Mouse (Mus musculus) heart, adult 18-20 months (tissue): ENCODE data around the gene Tln2. TPM values are rescaled to one million over a fixed set of nuclear protein-coding genes. Genes with fewer than 3 reads are reported as not detected.

ENCODE experiments used
- DNase-seq, 2 experiments: peaks; one replicate each; pipeline ENCODE4 v3.0.0; 2021 to 2022; ENCODE audit warnings: mixed read lengths in 1 of 2
- total RNA-seq, 2 experiments: library from RNA; stranded (reverse); gene quantifications; 2 replicates each; pipeline ENCODE4 v1.2.3; 2021

Tln2 gene
- total RNA-seq, 2 experiments from 2014 or later = 73.7 to 80.4 TPM

DNA sequence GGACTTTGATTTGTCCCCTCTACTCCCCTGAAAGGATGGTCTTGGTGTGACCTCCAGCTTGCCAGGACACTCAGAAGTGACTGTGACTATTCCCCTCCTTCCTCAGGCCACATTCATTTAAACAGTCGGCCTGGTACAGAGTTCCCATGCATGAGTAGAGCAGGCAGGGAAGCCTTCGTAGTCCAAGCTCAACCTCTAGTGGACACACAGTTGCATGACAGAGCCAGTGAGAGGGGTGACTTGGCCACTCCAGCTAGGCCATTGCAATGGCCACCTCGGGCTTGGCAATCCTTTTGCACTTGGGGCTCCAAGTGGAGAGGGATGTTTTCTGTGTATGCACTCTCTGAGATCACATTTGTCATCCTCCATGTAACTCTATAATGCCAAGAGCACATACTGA is 285.2 kb downstream of the Tln2 start:
- peak in 1 of 2 experiments; percentile 24 for DNase-seq

DNA sequence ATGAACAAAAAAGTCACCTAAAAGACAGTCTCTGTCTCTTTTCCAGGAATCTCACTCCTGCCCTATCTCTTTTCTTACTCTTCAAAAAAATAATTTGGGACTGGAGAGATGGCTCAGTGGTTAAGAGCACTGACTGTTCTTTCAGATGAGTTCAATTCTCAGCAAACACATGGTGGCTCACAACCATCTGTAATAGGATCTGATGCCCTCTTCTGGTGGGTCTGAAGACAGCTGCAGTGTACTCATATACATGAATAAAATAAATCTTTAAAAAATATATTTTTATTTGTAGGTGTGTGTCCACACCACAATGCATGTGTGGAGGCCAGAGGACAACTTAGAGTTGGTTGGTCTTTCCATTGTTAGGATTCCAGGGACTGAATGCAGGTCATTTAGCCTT is 286.1 kb downstream of the Tln2 start:
- DNase-seq = no peak

DNA sequence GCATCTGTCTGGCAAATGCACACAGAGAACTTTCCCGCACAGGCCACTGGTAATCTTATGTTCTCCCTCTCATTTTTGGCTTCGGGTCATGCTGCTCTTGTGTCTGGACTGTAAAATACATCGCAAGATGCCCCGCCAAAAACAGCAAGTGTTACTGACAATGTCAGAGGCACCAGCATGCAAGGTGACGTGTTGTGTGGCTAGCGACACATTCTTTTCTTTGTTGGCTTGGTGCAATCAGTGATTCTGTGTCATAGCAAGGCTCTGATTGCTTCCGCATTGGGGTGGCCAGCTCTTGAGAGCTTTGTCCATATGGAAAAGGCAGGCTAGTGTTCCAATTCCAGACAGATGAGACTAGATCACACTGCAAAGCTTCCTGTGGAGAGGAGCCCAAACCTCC is 288.8 kb downstream of the Tln2 start:
- peak in 1 of 2 experiments; percentile 18 for DNase-seq

DNA sequence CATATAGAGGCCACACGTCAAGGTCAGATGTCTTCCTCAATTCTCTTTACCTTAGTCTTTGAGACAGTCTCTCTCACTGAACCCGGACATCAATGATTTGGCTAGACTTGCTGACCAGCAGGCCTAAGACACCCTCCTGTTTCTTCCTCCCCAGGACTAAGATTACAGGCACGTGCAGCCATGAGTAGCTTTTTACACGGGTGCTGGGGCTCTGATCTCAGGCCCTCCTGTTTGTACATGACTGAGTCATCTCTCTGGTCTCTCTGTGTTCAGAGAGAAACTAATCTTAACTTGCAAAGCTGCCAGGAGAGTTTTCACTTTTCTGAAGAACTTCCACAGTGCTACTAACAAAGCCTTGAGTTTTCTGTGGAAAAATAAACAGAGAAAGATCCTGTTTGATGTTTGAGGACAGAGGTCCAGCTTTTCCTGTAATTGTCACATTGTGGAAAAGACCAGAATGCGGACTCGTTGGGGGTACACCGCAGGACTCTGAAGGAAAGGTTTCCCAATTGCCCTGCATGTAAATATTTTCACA is 289.4 kb downstream of the Tln2 start:
- no peak for DNase-seq

DNA sequence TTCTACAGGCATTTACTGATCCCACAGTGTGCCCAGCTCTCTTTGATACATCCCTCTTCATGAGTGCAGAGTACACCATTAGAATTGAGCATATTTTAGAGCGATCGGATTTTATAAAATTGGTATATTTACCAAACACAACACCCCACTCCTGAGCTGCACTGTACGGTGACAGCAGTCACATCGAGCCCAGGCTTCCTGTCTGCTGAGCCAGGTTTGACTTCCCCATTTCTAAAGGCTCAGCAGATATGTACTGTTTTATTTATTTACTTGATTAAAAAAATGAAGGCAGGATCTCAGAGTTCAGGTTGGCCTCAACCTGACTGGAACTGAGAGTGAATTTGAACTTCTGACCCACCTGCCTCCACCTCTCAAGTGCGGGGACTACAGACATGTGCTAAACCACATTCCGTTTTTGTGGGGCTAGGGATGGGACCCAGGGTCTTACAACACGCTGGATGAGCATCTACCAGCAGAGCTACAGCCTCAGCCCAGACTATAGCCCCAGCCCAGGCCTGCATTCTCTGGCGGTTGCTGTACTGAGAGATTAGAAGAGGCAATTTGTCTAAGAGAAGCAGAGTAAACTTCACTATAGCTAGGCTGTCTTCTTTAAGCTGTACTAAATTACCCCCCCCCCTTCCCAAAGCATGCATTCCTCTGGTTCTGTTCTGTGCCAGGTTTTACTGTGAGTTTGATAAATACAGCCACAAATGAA is 292.1 kb downstream of the Tln2 start:
- DNase-seq = no peak

DNA sequence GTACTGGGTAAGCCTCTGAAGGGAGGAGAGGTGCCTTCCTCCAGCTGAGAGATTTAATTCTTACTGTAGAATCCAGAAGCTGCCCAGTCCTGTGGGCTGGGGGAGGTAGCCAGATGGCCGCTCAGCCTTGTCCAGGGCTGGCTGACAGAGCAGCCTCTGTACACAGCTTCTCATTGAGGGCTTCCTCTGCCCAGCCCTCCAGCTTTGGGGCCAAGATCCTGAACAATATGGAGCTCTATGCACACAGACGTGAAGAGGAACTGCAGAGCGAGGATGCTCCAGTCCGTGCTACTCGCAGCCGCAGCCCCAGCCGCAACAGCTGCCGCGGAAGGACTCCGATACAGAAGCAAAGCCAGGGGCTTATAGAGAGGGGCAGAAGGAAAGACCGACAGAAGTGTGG is 294.0 kb downstream of the Tln2 start:
- DNase-seq = no peak

DNA sequence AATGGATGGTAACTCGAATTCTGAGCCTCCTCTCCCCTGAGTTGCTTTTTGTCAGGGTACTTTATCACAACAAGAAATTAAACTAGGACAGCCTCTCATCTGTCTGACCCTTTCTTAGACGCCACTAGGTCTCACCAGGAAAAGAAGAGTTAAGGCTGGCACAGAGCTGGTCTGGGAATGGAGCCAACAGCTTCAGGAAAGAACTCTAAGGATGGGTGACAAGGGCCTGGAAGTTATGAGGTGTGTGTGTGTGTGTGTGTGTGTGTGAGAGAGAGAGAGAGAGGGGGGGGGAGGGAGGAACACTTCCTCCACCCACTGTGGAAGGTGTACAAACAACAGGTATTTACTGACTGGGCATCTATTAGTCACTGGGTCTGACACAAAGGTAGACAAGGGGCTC is 294.6 kb downstream of the Tln2 start:
- peak in 1 of 2 experiments; percentile 15 for DNase-seq

DNA sequence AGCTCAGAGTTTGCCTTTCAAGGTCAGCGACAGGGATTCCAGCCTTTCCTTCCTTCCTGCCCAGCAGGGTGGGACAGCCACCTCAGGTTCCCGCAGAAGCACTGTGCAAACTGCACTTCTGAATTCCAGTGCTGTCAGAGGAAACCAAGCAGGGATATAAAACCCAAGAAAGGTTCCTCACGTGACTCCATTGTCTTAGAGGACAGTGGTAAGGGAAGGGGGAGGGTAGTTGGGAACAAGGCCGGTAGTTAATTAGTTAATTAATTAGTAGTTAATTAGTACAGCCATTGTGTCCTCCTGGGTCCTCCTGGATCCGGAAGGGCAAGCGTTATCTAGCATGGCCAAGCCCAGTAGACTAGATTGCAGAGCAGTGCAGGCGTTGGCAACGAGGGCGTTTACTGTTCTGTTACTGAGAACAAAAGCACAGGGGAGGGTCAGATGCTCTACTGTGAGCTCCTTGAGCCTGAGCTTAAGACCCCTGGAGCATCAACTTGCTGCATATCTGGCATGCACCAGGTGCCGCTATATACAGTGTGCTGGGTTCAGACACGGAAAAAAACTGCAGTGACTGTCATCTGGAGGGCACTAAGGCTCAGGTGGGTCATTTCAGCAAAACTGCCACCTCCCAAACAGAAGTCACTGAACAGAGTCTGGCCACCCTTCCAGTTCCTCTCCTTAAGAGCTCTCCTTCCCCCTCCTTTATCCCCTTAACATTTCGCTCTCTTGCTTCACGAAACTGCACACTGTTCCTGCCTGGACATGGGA is 298.5 kb downstream of the Tln2 start:
- DNase-seq = peak; percentile 14 to 56

DNA sequence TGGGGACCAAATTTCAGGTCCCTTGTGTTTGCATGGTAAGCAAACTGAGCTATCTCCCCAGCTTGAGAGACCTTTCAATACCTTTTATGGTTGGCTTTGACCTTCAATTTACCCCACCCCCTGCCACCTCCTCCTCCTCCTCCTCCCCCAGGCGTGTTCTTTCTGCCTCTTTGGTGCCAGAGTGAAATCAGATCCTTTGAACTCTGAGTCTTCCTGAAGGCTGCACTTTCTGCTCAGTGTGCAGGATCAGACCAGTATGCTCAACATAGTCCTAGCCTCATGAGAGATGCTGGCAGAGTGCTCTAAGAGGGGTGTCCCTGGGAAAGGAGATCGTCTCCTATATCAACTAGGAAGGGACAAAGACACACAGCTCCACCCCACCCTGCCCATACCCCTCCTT is 309.4 kb downstream of the Tln2 start:
- no peak for DNase-seq

DNA sequence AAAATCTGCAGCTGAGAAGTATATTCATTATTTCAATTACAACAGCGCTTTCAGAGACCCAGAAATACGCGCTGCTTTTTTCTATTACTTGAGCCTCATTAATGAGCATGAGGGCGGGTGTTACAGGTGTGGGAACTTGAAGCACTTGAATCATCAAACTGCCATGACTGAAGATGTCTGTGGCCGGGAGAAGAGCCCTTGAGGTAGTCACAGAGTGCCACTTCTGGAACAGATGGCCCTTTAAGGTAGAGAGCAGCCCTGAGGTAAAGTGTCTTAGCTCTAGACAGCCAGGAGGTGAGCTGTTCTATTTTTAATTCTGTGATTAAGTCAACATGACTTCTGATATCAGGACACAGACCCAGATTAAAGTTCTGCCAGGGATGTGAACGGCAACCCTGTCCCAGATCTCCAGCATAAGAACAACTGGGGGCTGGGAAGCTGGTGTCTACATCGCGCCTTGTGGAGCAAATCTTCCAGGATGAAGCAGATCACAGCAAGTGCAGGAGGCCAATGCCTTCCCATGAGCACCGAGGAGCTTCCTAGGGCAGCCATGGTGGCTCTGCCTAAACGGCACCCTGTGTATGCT is 312.0 kb downstream of the Tln2 start:
- peak; percentile 27 to 55 for DNase-seq

DNA sequence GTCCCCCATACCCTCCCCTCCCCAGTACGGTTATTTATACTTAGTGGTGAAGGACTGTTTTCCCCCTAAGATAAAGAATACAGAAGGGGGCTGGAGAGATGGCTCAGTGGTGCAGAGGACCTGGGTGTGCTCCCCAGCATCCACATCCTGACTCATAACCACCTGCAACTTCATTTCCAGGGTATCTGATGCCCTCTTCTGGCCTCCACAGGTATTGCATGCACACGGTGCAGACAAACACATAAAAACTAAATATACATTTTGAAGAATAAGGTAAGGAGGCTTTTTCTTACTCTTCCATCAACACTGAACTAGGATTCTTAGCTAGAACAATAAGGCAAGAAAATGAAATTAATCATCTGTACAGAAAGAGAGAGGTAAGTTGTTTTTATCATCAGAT is 314.2 kb downstream of the Tln2 start:
- no peak for DNase-seq

DNA sequence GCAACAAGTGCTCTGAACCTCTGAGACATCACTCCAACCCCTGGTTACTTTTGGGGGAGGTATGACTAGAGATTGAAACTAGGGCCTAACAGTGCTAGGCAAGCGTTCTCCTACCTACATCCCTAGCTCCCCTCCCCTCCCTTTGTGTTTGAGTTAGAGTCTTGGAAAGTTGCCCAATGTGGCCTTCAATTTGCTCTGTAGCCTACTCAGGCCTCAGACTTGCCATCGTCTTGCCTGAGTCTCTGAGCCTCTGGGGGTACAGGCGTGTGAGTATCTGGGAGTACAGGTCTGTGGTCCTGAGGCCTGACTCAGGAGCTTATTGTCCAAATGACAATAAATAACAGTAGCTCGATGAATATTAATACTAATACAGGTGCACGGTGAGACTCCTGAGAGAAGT is 317.8 kb downstream of the Tln2 start:
- no peak for DNase-seq

DNA sequence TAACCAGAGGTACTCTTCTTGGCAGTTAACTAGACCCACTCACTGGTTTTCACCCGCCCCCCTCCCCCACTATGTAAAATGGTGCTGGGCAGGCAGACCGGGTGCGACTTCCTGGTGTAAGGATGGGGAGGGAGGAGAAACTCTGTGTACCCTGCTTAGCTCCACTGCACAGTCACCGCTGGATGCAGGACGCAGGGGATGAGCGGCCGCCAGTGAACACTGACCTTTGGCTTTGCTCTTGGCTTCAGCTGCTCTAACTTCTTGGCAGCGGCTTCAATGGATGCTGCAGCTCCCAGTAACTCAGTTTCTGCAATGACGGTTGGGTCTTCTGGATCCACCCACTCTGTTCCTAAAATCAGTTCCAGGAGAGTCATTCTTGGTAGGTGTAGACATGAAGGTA is 319.0 kb downstream of the Tln2 start:
- DNase-seq = peak; percentile 71 to 78

DNA sequence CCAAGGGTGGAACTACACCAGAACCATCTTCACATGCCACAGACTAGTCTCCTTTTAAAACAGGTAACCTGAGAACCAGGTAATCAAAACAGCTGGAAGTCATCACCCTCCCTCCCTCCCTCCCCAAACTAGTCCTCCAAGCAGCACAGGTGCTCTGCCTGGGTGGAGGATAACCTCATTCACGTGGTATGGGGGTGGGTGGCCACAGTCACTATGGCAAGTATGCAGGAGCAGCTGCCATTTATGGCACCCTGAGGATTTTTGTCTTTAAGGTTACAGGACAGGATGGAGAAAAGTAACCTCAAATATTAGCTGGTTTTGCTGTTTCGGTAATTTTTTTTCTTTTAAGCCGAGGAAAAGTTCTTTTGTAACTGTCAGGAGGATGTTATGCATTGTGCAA is 322.5 kb downstream of the Tln2 start:
- DNase-seq = no peak

DNA sequence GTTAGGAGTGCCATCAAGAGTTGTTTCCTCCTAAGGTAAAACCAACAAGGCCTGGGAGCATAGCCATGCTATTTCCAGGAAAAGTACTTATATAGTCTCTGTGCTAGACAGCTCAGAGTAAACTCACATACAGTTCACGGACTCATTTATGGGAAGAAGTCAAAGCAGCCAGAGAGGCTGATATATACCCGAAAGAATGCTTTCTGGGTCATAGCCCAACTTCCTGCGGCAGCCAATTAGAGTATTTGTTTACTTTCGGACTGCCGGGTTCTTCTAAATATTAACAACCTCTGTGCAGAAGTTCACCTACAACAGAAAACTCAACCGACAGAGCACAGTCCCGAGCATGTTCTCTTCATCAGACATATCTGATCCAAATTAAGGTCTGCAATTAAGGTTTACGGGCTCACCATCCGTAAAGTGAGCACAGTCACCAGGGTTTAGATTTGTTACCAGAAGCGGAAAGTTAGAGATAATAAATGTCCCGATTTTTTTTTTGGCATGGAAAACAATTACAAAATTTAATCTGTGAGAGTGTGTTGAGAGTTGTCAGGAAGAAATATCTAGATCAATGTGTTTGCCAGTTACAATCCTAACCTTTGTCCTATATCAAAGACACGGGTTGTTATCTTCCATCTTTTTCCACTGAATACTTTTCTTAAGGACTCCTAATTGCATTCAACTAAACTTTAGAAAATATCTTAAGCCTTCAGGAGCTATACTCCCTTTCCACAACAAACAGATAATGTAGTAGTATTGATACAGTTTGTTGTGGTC is 323.9 kb downstream of the Tln2 start:
- no peak for DNase-seq

DNA sequence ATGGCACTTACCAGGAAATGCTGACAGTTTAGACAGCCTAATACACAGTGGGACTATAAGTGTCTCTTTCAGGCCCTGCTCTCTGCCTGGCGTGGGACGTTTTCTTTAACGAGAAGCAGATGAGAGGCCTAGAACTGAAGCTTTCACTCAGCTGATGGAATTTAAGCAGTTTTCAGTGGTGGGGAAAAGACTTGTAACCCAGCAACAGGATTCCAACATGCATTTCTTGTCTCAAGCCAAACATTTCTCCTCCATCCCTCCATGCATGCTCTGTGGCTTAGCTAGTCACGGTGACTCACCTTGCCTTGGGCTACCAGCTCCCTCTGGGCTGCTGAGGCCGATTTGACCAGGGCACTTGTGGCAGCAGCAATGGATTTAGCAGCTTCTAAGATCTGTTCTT is 330.5 kb downstream of the Tln2 start:
- DNase-seq = no peak

DNA sequence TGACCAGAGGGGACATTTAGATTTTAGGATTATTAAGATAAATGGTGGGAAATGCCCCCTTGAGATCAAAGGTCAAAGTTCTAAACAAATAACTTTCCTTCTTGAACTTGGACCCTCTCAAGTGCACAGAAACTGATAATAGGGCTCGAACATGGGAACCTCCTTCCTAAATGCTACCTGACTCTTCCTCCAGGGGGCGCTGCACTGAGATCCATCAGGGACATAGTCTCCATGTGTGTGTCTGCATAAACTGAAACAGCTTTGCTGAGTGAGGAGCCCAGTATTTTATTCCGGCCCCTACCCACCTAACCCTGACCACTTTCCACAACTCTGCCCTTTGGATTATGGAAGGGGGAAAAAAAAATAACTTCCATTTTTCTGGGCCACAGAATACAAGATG is 339.1 kb downstream of the Tln2 start:
- DNase-seq = peak in 1 of 2 experiments; percentile 52

DNA sequence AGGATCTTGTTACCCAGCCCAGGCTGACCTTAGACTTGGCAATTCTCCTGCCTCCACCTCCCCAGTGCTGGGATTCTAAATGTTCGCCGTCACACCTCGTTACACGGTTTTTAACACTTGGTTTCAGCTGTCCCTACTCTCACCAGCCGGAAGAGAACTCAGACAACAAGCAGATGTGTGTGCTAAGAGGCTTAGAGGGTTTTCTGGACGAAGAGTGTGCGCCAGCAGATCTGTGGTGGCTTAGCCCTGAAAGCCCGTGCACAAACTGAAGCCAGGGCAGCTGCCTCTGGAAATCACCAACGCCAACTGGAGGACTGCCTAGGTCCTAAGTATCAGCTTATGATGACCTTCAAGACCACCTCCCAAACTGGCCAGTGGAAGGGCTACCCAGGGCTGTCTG is 341.5 kb downstream of the Tln2 start:
- DNase-seq = no peak

DNA sequence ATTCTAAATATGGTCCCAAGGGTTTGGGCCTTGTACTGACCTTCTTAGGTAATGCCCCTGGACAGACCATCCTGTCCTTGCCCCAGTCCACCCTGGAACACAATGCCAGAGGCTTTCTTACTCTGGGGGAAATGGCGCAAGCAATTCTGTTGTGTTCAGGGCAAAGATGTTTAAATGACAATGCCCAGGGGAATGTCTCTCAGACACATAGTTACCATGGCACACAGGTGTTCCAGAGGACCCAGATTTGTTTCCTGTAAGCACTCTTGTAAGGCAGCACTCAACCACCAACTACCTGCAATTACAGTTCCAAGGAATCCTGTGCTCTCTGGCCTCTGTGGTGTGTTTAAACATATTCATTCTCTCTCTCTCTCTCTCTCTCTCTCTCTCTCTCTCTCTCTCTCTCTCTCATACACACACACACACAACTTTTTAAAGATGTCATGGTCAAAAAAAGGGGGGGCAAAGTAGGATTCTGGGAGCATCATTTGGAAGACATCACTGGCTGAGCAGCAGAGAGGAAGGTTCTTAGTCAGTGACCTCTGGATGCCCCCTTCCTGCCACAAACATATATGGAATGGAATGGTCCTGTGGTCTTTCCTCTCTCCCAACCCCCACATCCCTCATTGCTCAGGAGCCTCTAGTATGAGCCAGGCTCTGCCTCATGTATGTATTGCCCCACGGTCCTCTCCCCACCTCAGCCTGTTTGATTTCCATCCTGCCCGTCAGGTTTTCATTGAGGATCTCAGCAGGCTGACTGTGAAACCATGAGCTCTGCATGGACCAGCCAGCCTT is 345.1 kb downstream of the Tln2 start:
- DNase-seq = no peak

DNA sequence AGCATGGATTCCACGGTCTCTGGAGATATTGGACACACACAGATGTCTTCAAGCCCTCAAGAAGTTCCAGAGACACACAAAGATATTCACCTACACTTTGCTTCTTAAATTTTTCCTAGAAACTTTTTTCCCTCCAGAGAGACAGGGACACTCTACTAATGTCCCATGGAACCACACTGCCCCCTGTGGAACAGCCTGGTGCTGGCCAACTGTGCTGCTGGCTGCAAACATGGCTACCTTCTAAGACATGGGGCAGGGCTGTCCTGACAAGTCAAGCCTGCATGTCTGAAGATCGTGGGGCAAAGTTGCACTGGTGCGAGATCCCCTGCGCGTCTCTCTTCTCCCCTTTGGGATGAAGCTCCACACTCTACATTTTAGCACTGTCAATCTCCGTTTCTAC is 346.2 kb downstream of the Tln2 start:
- DNase-seq = peak; percentile 67 to 87

DNA sequence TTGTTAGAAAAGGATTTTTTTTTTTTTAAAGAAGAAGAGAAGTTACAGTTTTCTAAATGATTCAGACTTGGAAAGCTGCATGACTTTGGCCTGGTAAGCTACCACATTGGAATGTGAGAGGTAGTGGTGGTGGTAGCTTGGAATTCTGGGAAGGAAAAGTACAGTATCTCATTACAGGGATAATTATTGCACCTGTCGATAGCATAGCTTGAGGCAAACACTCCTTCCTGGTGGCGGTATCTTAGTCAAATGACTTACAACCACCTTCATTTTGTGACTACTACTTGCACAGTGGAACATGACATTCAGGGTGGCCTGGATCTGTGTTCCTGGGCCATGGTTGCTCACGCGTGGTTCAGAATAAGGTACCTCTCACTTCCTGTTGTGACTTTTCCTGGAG is 348.3 kb downstream of the Tln2 start:
- no peak for DNase-seq

DNA sequence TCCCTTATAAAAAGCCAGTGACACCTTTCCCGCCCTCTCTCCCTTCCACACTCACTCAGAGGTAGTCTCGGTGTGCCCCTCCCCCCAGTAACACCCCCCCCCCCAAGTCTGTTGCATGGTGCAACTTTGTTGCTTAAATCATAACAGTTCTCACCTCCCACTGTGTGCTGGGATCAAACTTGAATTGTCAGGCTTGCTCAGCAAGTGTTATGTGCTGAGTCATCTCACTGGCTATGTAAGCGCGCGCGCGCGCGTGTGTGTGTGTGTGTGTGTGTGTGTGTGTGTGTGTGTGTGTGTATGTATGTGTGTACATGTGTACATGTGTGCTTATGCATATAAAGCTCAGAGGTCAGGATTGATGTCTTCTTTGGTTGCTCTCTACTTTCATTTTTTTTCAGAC is 350.1 kb downstream of the Tln2 start:
- DNase-seq = no peak
